Mouse (Mus musculus): Measurements from ENCODE around the gene Cyfip1.
"Not testable (repeated sequence)": the region's sequence is repeated elsewhere in the genome, so short reads cannot be mapped to it uniquely, and the experiment has no call there.

Gene Cyfip1

GRCm38 (mm10) chr7:55865044-55865443 lies 23.5 kb downstream of the Cyfip1 start:
- no peak for DNase-seq (ENCODE audit: low read depth, low spot score)

- DNase-seq (ENCODE audit: low read depth, low spot score), result no peak
Observed at GRCm38 (mm10) chr7:55865750-55866416, 24.3 kb downstream of the Cyfip1 start.

DNA sequence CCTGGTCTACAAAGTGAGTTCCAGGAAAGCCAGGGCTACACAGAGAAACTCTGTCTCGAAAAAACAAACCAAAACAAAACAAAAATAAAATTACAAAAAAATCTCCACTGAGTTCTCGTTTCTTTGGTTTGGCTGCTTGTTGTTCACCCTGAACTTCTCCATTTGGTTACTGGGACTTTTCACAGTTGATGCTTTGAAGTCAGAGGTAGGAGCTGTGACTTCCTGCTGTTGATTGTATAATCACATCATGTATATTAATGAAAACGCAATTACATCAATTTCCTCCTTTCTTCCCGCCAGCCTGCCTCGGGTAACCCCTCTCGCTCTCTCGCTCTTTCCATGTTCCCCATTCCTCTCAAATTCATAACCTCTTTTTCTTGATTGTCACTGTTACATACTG lies 26.7 kb downstream of the Cyfip1 start:
- DNase-seq (ENCODE audit: low read depth, low spot score), result no peak

- DNase-seq (ENCODE audit: low read depth, low spot score), result no peak
Observed at GRCm38 (mm10) chr7:55869220-55869619, 27.7 kb downstream of the Cyfip1 start.

GRCm38 (mm10) chr7:55870340-55871020 lies 28.9 kb downstream of the Cyfip1 start:
- no peak for DNase-seq (ENCODE audit: low read depth, low spot score)

GRCm38 (mm10) chr7:55871476-55871875 lies 29.9 kb downstream of the Cyfip1 start:
- no peak for DNase-seq (ENCODE audit: low read depth, low spot score)

DNA sequence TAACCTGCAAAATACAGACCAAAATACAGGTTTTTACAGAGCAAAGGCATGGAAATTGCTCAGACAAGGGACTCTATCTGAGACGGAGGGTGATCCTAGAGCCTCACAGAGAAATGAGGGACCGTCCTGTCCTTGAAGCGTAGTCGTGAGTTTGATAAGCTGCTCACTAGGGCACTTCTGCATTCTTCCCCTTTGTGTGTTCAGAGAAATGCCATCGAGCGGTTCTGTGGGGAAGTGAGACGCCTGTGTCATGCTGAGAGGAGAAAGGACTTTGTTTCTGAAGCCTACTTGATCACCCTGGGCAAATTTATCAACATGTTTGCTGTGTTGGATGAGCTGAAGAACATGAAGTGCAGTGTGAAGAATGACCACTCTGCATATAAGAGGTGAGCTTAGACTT lies 33.2 kb downstream of the Cyfip1 start:
- no peak for DNase-seq (ENCODE audit: low read depth, low spot score)

- DNase-seq (ENCODE audit: low read depth, low spot score), result no peak
Observed at GRCm38 (mm10) chr7:55877721-55878120, 36.2 kb downstream of the Cyfip1 start.

GRCm38 (mm10) chr7:55880882-55881281 lies 39.3 kb downstream of the Cyfip1 start:
- no peak for DNase-seq (ENCODE audit: low read depth, low spot score)

- no peak for DNase-seq (ENCODE audit: low read depth, low spot score)
Observed at GRCm38 (mm10) chr7:55888603-55889002, 47.1 kb downstream of the Cyfip1 start.

DNA sequence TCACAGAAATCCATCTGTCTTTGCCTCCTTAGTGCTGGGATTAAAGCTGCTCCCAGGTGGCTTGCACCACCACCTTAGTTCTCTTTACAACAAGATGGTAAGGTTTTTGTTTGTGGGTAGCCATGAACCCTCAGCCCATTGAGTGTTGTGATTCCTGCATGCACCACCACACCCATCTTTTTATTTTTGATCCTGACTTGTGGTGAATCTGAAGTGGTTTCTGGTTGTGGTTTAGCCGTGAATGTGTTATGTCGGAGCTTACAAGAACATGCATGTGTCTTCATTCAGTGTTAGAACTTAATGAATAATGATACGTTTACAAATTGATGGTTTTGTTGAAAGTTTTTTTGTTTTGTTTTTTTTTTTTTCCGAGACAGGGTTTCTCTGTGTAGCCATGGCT lies 48.5 kb downstream of the Cyfip1 start:
- no peak for DNase-seq (ENCODE audit: low read depth, low spot score)

- no peak for DNase-seq (ENCODE audit: low read depth, low spot score)
Observed at GRCm38 (mm10) chr7:55890731-55891130, 49.2 kb downstream of the Cyfip1 start.

DNA sequence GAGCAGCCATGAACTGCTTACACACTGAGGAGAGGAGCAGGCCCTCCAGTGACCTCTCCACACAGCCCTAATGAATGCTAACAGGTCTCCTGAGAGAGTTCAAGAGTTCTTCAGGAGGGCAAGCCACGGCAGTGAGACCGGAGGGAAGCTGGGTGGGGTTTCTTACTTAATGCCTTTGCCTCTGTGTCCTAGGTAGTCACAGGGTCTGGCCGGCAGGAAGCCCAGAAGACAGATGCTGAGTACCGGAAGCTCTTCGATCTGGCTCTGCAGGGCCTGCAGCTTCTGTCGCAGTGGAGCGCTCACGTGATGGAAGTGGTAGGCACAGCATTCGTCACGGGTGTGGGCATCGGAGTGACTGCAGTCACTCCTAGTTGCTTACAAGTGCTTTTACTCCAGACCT lies 50.3 kb downstream of the Cyfip1 start:
- DNase-seq (ENCODE audit: low read depth, low spot score), result no peak

GRCm38 (mm10) chr7:55903766-55904165 lies 62.2 kb downstream of the Cyfip1 start:
- no peak for DNase-seq (ENCODE audit: low read depth, low spot score)

GRCm38 (mm10) chr7:55905449-55905848 lies 63.9 kb downstream of the Cyfip1 start:
- no peak for DNase-seq (ENCODE audit: low read depth, low spot score)

GRCm38 (mm10) chr7:55909519-55909918 lies 68.0 kb downstream of the Cyfip1 start:
- DNase-seq (ENCODE audit: low read depth, low spot score), result no peak

DNA sequence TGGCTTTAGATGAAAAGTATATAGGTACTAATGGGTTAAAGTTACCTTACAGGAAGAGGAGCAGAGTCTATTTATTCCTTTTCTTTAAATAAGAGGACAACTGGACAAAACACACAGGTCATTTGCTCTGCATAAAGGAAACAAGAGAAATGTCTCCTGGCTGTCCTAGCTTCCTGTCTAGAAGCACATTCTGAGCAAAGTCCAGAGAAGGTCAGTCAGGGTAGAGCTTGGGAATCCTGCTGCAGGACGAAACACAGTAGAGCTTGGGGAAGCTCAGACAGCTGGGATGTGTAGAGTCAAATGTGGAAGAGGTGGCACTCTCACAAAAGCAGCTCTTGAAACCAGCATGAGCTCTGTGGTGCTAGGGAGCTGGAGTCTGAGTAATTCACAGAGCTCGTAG lies 68.8 kb downstream of the Cyfip1 start:
- no peak for DNase-seq (ENCODE audit: low read depth, low spot score)

GRCm38 (mm10) chr7:55911371-55911770 lies 69.8 kb downstream of the Cyfip1 start:
- DNase-seq (ENCODE audit: low read depth, low spot score), result no peak

DNA sequence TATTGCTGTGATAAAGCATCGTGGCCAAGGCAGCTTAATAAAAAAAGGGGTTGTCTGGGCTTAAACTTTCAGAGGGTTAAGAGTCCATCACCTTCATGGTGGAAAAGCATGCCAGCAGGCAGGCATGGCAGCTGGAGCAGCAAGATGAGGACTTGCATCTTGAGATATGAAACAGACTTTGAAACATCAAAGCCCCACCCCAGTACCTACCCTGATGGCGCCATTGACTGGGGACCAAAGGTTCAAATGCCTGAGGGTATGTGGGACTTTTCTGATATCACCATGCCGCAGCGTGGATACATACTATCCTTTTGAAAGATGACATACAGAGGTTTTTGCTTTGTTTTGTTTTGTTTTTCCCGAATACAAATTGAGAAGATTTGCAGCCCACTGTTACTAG lies 70.6 kb downstream of the Cyfip1 start:
- DNase-seq (ENCODE audit: low read depth, low spot score), result no peak

DNA sequence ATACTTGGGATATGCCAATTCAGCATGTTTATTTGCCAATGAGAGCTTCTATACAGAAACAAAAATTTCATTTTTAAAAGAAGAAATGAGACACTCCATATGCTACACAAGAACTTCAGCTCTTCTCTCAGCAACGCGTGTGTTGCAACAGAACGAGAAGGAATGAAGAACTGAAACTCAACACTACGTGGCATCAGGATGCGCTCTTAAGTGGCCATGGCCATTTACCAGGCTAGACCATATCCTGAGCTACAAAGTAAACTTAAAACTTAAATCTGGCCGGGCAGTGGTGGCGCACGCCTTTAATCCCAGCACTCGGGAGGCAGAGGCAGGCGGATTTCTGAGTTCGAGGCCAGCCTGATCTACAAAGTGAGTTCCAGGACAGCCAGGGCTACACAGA lies 76.8 kb downstream of the Cyfip1 start:
- DNase-seq (ENCODE audit: low read depth, low spot score), result not testable (repeated sequence)

GRCm38 (mm10) chr7:55927262-55927661 lies 85.7 kb downstream of the Cyfip1 start:
- no peak for DNase-seq (ENCODE audit: low read depth, low spot score)

- DNase-seq (ENCODE audit: low read depth, low spot score), result no peak
Observed at GRCm38 (mm10) chr7:55928649-55929048, 87.1 kb downstream of the Cyfip1 start.

DNA sequence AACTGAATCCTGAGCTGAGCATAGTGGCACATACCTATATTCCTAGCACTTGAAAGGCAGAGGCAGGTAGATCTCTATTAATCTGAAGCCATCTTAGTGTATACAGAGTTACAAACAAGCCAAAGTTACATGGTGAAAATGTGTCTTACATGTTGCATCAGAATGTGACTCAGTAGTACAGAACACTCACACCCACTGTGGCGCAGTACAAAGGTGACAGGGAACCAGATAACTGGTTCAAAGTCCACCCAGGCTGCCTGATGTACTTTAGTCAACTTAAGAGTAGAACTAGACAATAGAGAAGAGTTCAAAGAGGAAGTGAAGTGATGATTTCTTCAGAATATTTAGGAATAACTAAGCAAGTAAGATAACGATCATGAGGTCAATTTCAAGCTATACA lies 93.5 kb downstream of the Cyfip1 start:
- DNase-seq (ENCODE audit: low read depth, low spot score), result no peak

All from retina, postnatal 7 days (tissue).